Mouse (Mus musculus) olfactory bulb, adult 2 months (tissue): ENCODE measurements around the gene Drc1.

Experiments used
- CTCF ChIP-seq: fragments of 200-500 bp; IDR thresholded peaks from 2 replicates; pipeline ENCODE4 v1.5.1; 2012; ENCODE audit warnings: low read depth, mild to moderate bottlenecking, low read length, moderate library complexity; ENCODE audit not compliant: insufficient read depth
- POLR2A ChIP-seq: fragments of 200-500 bp; IDR thresholded peaks from 2 replicates; pipeline ENCODE4 v1.6.1; 2012; ENCODE audit warnings: mild to moderate bottlenecking, low read depth, low read length, moderate library complexity; ENCODE audit not compliant: insufficient read depth

DNA sequence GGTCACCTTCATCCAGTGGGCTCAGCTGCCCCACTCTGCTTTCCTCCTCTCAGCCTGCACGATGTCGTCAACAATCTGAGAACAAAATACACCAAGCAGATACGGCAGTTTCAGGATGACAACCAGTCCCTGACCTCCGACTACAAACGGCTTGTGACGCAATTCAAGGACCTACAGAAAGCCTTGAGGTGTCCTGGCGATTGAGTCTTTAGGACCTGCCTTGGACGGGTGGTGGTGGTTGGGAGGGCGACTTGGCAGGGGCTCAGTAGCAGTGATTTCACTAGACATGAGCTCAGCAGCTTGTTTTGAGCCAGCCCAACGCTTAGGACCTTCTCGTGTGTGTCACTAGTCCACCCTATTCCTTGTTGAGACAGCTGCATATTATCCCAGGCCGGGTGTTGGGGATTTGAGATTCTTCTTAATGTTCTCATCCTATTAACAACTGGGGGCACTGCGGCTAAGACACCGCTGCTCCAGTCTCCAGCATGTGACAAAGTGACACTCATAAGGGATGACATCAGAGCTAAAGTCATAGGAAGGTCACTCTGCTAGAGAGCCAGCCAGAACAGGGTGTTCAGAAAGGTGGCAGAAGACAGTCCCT is 74.5 kb downstream of the Drc1 start:
- TF ChIP-seq CTCF, result no peak
- TF ChIP-seq POLR2A, result no peak
